24 mouse cellular contexts compared by ENCODE assay signal in the genomic region with DNA sequence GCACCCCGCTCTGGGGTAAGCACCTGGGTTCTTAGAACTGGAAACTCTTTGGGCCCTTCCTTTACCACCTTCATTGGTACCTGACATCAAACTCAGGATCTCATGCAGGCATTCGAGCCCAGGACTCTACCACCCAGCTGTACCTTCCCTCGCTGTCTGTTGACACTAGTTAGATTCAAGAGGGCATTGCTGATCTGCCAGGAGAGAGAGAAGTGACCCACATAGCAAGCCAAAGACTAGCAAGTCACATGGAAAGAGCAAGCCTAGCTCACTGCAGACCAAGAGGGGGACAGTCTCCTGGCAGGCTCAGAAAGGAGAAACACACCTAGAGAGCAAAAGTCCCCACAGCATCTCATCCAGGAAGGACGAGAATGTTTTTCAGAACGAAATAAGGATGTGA. TPM values are rescaled to one million over a fixed set of nuclear protein-coding genes. Genes with fewer than 3 reads are reported as not detected.
A peak's percentile ranks its signal among the peaks of the same experiment; 100 is the strongest.
DNase-seq lines count a peak whose midpoint lies in the region; ATAC-seq and TF ChIP-seq lines count a peak whose summit lies in the region.
"Had no signal": no experiment of that assay in that cellular context is flagged by ENCODE, and none has a peak within 500 bp of the region (broad histone marks: within the 10 kb centered on the region; RNA-seq: fewer than 3 reads in every experiment).

No protein-coding gene starts in this region.

- no peaks in the 10 kb centered on the region for H3K9me3 ChIP-seq in lung, embryonic 14.5 days (ENCODE audit: low read depth, low read length)
- no peaks in the 10 kb centered on the region for H3K9me3 ChIP-seq in midbrain, embryonic 11.5 days (ENCODE audit: control insufficient read depth, low read length)
- no peaks in the 10 kb centered on the region for H3K9me3 ChIP-seq in midbrain, embryonic 14.5 days (ENCODE audit: control insufficient read depth, low read length)
- H3K9me3 ChIP-seq in stomach, postnatal 0 days (ENCODE audit: control insufficient read depth, low read length), result no peaks in the 10 kb centered on the region
- no peaks in the 10 kb centered on the region for H3K9me3 ChIP-seq in intestine, embryonic 16.5 days (ENCODE audit: control insufficient read depth, low read length)
- H3K9me3 ChIP-seq: embryonic facial prominence, embryonic 12.5 days; heart, embryonic 13.5 days; liver, embryonic 12.5 days; midbrain, embryonic 12.5 days; neural tube, embryonic 13.5 days had no signal

- no peak for TF ChIP-seq POLR2A in heart, adult 2 months (IDR thresholded peaks at IDR 0.05; ENCODE audit: insufficient read depth, low read depth, low read length)

- no peak overlapping the region for H3K4me2 ChIP-seq in lung, embryonic 14.5 days
- H3K4me2 ChIP-seq in midbrain, embryonic 11.5 days, result no peak overlapping the region
- H3K4me2 ChIP-seq in midbrain, embryonic 14.5 days (ENCODE audit: low read length), result no peak overlapping the region
- H3K4me2 ChIP-seq in stomach, postnatal 0 days (replicated peaks; ENCODE audit: low read depth), result no peak overlapping the region
- H3K4me2 ChIP-seq in intestine, embryonic 16.5 days (ENCODE audit: low read depth, low read length), result no peak overlapping the region
- H3K4me2 ChIP-seq: embryonic facial prominence, embryonic 12.5 days; heart, embryonic 13.5 days; hindbrain, embryonic 14.5 days; liver, embryonic 12.5 days; midbrain, embryonic 12.5 days; neural tube, embryonic 13.5 days had no signal

- 77% methylated on average over 5 of the region's 5 CpGs for WGBS in heart, adult 2 months
- 56% methylated on average over 5 of the region's 5 CpGs for WGBS in lung, embryonic 14.5 days
- WGBS in midbrain, embryonic 11.5 days, result 82% methylated on average over 5 of the region's 5 CpGs
- 83% methylated on average over 5 of the region's 5 CpGs for WGBS in midbrain, embryonic 14.5 days
- 67% methylated on average over 5 of the region's 5 CpGs for WGBS in stomach, postnatal 0 days
- WGBS in intestine, embryonic 16.5 days, result 78% methylated on average over 5 of the region's 5 CpGs

- no peak for TF ChIP-seq CTCF in heart, adult 2 months (IDR thresholded peaks at IDR 0.05)
- no peak for TF ChIP-seq CTCF in lung, embryonic 14.5 days (IDR thresholded peaks at IDR 0.05; ENCODE audit: low read depth)
- no peak for TF ChIP-seq CTCF in stomach, postnatal 0 days (IDR thresholded peaks at IDR 0.05; ENCODE audit: low read depth)

- no peaks in the 10 kb centered on the region for H3K36me3 ChIP-seq in heart, adult 2 months (ENCODE audit: control insufficient read depth, insufficient read depth, low read length)
- no peaks in the 10 kb centered on the region for H3K36me3 ChIP-seq in lung, embryonic 14.5 days (ENCODE audit: insufficient read depth)
- H3K36me3 ChIP-seq in midbrain, embryonic 11.5 days (ENCODE audit: control insufficient read depth, insufficient read depth, low read length), result no peaks in the 10 kb centered on the region
- H3K36me3 ChIP-seq in midbrain, embryonic 14.5 days (ENCODE audit: control insufficient read depth, insufficient read depth, low read length), result no peaks in the 10 kb centered on the region
- no peaks in the 10 kb centered on the region for H3K36me3 ChIP-seq in stomach, postnatal 0 days (ENCODE audit: control insufficient read depth, insufficient read depth, low read length)
- H3K36me3 ChIP-seq in intestine, embryonic 16.5 days (ENCODE audit: control insufficient read depth, insufficient read depth, low read length), result no peaks in the 10 kb centered on the region
- H3K36me3 ChIP-seq: embryonic facial prominence, embryonic 12.5 days; heart, embryonic 13.5 days; liver, embryonic 12.5 days; midbrain, embryonic 12.5 days; neural tube, embryonic 13.5 days had no signal

- TF ChIP-seq EP300 in heart, adult 2 months (IDR thresholded peaks at IDR 0.05; ENCODE audit: insufficient read depth, low read depth, low read length), result no peak
- TF ChIP-seq EP300 in stomach, postnatal 0 days (optimal IDR thresholded peaks at IDR 0.05), result no peak

- intact Hi-C loops in heart, adult 2 months (cut with DNase I), result no loop called here

- no peak for ATAC-seq in lung, embryonic 14.5 days (ENCODE audit: insufficient read depth)
- ATAC-seq in midbrain, embryonic 11.5 days (ENCODE audit: low FRiP score), result no peak
- no peak for ATAC-seq in midbrain, embryonic 14.5 days (ENCODE audit: low FRiP score, low TSS enrichment)
- ATAC-seq in stomach, postnatal 0 days (ENCODE audit: low FRiP score, low TSS enrichment), result no peak
- ATAC-seq in intestine, embryonic 16.5 days, result no peak
- ATAC-seq: forebrain, embryonic 14.5 days; liver, embryonic 12.5 days; liver, postnatal 0 days had no signal

- H3K27me3 ChIP-seq in heart, adult 2 months (ENCODE audit: control insufficient read depth, insufficient read depth, low read length), result no peaks in the 10 kb centered on the region
- H3K27me3 ChIP-seq in lung, embryonic 14.5 days (ENCODE audit: insufficient read depth, low read length), result no peaks in the 10 kb centered on the region
- no peaks in the 10 kb centered on the region for H3K27me3 ChIP-seq in midbrain, embryonic 11.5 days (ENCODE audit: control insufficient read depth, insufficient read depth, low read length)
- H3K27me3 ChIP-seq in midbrain, embryonic 14.5 days (ENCODE audit: control insufficient read depth, insufficient read depth, low read length), result no peaks in the 10 kb centered on the region
- H3K27me3 ChIP-seq in stomach, postnatal 0 days (ENCODE audit: control insufficient read depth, insufficient read depth, low read length), result no peaks in the 10 kb centered on the region
- no peaks in the 10 kb centered on the region for H3K27me3 ChIP-seq in intestine, embryonic 16.5 days (replicated peaks; ENCODE audit: control insufficient read depth, insufficient read depth, low read length)
- H3K27me3 ChIP-seq: embryonic facial prominence, embryonic 12.5 days; heart, embryonic 13.5 days; midbrain, embryonic 12.5 days; neural tube, embryonic 13.5 days had no signal

- no peak overlapping the region for H3K9ac ChIP-seq in heart, adult 2 months (ENCODE audit: low read depth, low read length)
- H3K9ac ChIP-seq in lung, embryonic 14.5 days, result no peak overlapping the region
- no peak overlapping the region for H3K9ac ChIP-seq in midbrain, embryonic 11.5 days (ENCODE audit: low read length)
- no peak overlapping the region for H3K9ac ChIP-seq in midbrain, embryonic 14.5 days (replicated peaks; ENCODE audit: low read length)
- no peak overlapping the region for H3K9ac ChIP-seq in stomach, postnatal 0 days (ENCODE audit: low read length)
- no peak overlapping the region; the same call in 1 of the 2 replicates for H3K9ac ChIP-seq in intestine, embryonic 16.5 days (ENCODE audit: low read depth, low read length)
- H3K9ac ChIP-seq: embryonic facial prominence, embryonic 12.5 days; heart, embryonic 13.5 days; hindbrain, embryonic 14.5 days; liver, embryonic 12.5 days; liver, postnatal 0 days; midbrain, embryonic 12.5 days; neural tube, embryonic 13.5 days had no signal

- no peak overlapping the region for H3K4me3 ChIP-seq in heart, adult 2 months
- no peak overlapping the region for H3K4me3 ChIP-seq in lung, embryonic 14.5 days (ENCODE audit: low read depth, low read length)
- H3K4me3 ChIP-seq in midbrain, embryonic 11.5 days (ENCODE audit: low read depth, low read length), result no peak overlapping the region
- H3K4me3 ChIP-seq in midbrain, embryonic 14.5 days (replicated peaks; ENCODE audit: low read depth, low read length), result no peak overlapping the region
- H3K4me3 ChIP-seq in stomach, postnatal 0 days (ENCODE audit: low read depth, low read length), result no peak overlapping the region
- H3K4me3 ChIP-seq in intestine, embryonic 16.5 days (ENCODE audit: low read length), result no peak overlapping the region
- H3K4me3 ChIP-seq: embryonic facial prominence, embryonic 12.5 days; gastrocnemius, adult 2 months; heart, embryonic 13.5 days; liver, embryonic 12.5 days; midbrain, embryonic 12.5 days; neural tube, embryonic 13.5 days had no signal

- no peaks in the 10 kb centered on the region for H3K4me1 ChIP-seq in heart, adult 2 months (ENCODE audit: control insufficient read depth, insufficient read depth, low read length)
- no peaks in the 10 kb centered on the region; the same call in 1 of the 2 replicates for H3K4me1 ChIP-seq in lung, embryonic 14.5 days (ENCODE audit: insufficient read depth)
- no peaks in the 10 kb centered on the region for H3K4me1 ChIP-seq in midbrain, embryonic 11.5 days (ENCODE audit: control insufficient read depth, insufficient read depth, low read length)
- H3K4me1 ChIP-seq in midbrain, embryonic 14.5 days (ENCODE audit: control insufficient read depth, insufficient read depth, low read length), result no peaks in the 10 kb centered on the region
- H3K4me1 ChIP-seq in stomach, postnatal 0 days (replicated peaks; ENCODE audit: control insufficient read depth, insufficient read depth), result no peaks in the 10 kb centered on the region; the same call in 1 of the 2 replicates
- H3K4me1 ChIP-seq in intestine, embryonic 16.5 days (ENCODE audit: control insufficient read depth, insufficient read depth, low read length), result peaks cover 13% of the 10 kb centered on the region
- H3K4me1 ChIP-seq: embryonic facial prominence, embryonic 12.5 days; liver, embryonic 12.5 days; midbrain, embryonic 12.5 days; neural tube, embryonic 13.5 days had no signal

- H3K79me2 ChIP-seq in heart, adult 2 months (replicated peaks; ENCODE audit: control insufficient read depth, insufficient read depth, low read length), result no peaks in the 10 kb centered on the region

- no peak overlapping the region for H3K27ac ChIP-seq in heart, adult 2 months
- H3K27ac ChIP-seq in lung, embryonic 14.5 days (ENCODE audit: low read depth), result peak overlapping the region; percentile 79
- H3K27ac ChIP-seq in midbrain, embryonic 11.5 days (ENCODE audit: low read depth, low read length), result no peak overlapping the region
- H3K27ac ChIP-seq in midbrain, embryonic 14.5 days (replicated peaks; ENCODE audit: low read depth, low read length), result no peak overlapping the region
- peak overlapping the region; percentile 76 for H3K27ac ChIP-seq in stomach, postnatal 0 days (replicated peaks)
- no peak overlapping the region for H3K27ac ChIP-seq in intestine, embryonic 16.5 days (ENCODE audit: low read length)
- H3K27ac ChIP-seq: embryonic facial prominence, embryonic 12.5 days; gastrocnemius, adult 2 months; heart, embryonic 13.5 days; hindbrain, embryonic 14.5 days; liver, embryonic 12.5 days; midbrain, embryonic 12.5 days; neural tube, embryonic 13.5 days had no signal

- DNase-seq in heart, adult 11 months, result peak; percentile 82
- DNase-seq in heart, adult 2 months, result no peak
- DNase-seq in lung, embryonic 14.5 days, result no peak
- no peak for DNase-seq in lung, postnatal 10 days
- peak; percentile 53 for DNase-seq in midbrain, embryonic 11.5 days (ENCODE audit: low spot score, missing footprints)
- no peak for DNase-seq in midbrain, embryonic 14.5 days
- no peak for DNase-seq in stomach, postnatal 0 days (ENCODE audit: low spot score)
- DNase-seq: adrenal gland, postnatal 25 days; cerebellum, adult 9-11 months; embryo, embryonic 11 days; gastrocnemius, adult 2 months; gastrocnemius, postnatal 36 days; heart, postnatal 10 days; kidney, postnatal 10 days; layer of hippocampus, postnatal 36 days; liver, postnatal 0 days had no signal

RNA-seq across cellular contexts. Expression of gene Chka, which starts 10.9 kb away (rescaled TPM):
- 10 to 100 TPM; 10.7 to 12.5 TPM for total RNA-seq in heart, adult 2 months (2021)
- polyA plus RNA-seq in heart, adult 2 months (2012; rRNA removed), result 9.5 and 14.1 TPM in 2 replicates
- 54.0 and 63.0 TPM in 2 replicates for polyA plus RNA-seq in lung, embryonic 14.5 days (2014; fragmentation: Nextera tagmentation; extraction: Ambion mirVana)
- 50.5 and 53.0 TPM in 2 replicates for polyA plus RNA-seq in midbrain, embryonic 11.5 days (2014; fragmentation: Nextera tagmentation; extraction: Ambion mirVana)
- polyA plus RNA-seq in midbrain, embryonic 14.5 days (2014; fragmentation: Nextera tagmentation; extraction: Ambion mirVana), result 50.2 and 51.8 TPM in 2 replicates
- 21.2 and 24.2 TPM in 2 replicates for polyA plus RNA-seq in stomach, postnatal 0 days (2015; fragmentation: Nextera tagmentation; extraction: Ambion mirVana)
- 57.8 and 67.5 TPM in 2 replicates for polyA plus RNA-seq in intestine, embryonic 16.5 days (2015; fragmentation: Nextera tagmentation; extraction: Ambion mirVana)

Comparison
In these comparisons a context has a peak if more than half of its experiments do, and no peak if none do; other contexts are left out.
1. DNase-seq: peak in heart, adult 11 months (single experiment) and midbrain, embryonic 11.5 days (single experiment); none in heart, adult 2 months (0 of 2), lung, embryonic 14.5 days (single experiment), lung, postnatal 10 days (single experiment), midbrain, embryonic 14.5 days (single experiment) and stomach, postnatal 0 days (single experiment).
2. H3K27ac ChIP-seq: peak in lung, embryonic 14.5 days (single experiment) and stomach, postnatal 0 days (single experiment); none in heart, adult 2 months (single experiment), midbrain, embryonic 11.5 days (single experiment), midbrain, embryonic 14.5 days (single experiment) and intestine, embryonic 16.5 days (single experiment).